Comparison of ENCODE assay signal across 9 mouse cellular contexts in the genomic region with DNA sequence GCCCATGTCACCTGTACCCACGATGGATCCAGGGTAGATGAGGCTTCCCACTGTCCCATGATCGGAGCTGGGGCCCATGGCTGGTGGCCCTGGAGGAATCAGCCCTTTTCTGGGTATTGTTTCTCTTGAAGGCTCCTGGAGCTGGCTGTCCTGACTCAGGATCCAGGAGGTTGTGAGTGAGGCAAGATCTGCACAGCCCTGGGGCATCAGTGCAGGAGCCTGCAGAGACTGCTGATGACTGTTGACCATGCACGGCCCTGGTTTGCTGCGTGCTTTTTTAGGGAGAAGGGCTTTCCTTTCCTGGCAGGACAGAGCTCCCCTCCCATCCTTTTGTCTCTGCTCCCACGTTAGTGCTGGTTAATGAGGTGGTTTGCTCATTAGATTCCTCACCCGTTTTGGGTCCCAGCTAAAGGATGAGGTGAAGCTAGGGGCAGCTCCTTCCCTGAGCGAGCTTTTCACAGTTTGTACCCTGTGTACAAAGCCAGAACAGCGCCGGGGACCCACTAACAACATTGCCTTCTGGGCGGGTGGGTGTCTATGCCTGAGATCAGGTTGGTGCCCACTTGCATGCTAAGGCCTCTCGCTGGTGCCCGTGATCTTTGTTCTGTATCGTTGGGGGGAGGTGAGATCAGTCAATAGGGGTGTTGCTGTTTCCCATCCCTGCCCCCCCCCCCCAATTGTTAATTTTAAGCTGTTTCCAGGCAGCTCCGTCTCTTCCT. TPM values are rescaled to one million over a fixed set of nuclear protein-coding genes. Genes with fewer than 3 reads are reported as not detected.
DNase-seq lines count a peak whose midpoint lies in the region; ATAC-seq and TF ChIP-seq lines count a peak whose summit lies in the region.
"Had no signal": no experiment of that assay in that cellular context is flagged by ENCODE, and none has a peak within 500 bp of the region (broad histone marks: within the 10 kb centered on the region; RNA-seq: fewer than 3 reads in every experiment).

No protein-coding gene starts in this region.

- WGBS in hindbrain, embryonic 12.5 days, result 46% methylated on average over 14 of the region's 14 CpGs
- WGBS in midbrain, embryonic 10.5 days, result 54% methylated on average over 14 of the region's 14 CpGs

- peak overlapping the region; percentile 98 for H3K27ac ChIP-seq in hindbrain, embryonic 12.5 days
- H3K27ac ChIP-seq in midbrain, embryonic 10.5 days (replicated peaks), result peak overlapping the region; percentile 35

- peak; percentile 52 for DNase-seq in cerebellum, adult 9-10 months
- no peak for DNase-seq in cerebellum, adult 8-10 months
- DNase-seq in brain, embryonic 14.5 days (ENCODE audit: low read depth), result peak; percentile 58
- no peak for DNase-seq in midbrain, embryonic 10.5 days (ENCODE audit: low spot score)
- DNase-seq in thymus, adult 18-20 months, result no peak
- no peak for DNase-seq in natural killer cell, adult 2 months (ENCODE audit: low spot score in 2 of 2)
- DNase-seq in left cerebral cortex, postnatal 14 days (ENCODE audit: low spot score in 2 of 2), result no peak
- DNase-seq: thymus, postnatal 14 days had no signal

- TF ChIP-seq CTCF in brain, embryonic 14.5 days (IDR thresholded peaks at IDR 0.05; ENCODE audit: borderline replicate concordance, extremely low read depth, insufficient read depth, insufficient read length), result no peak

- intact Hi-C loops in left cerebral cortex, postnatal 14 days (cut with DNase I), result loop anchor here (5.0 kb wide), 3 partner anchors 38 to 193 kb away; no protein-coding TSS in a partner anchor

- peaks cover 56% of the 10 kb centered on the region for H3K4me1 ChIP-seq in hindbrain, embryonic 12.5 days
- H3K4me1 ChIP-seq in midbrain, embryonic 10.5 days, result peaks cover 68% of the 10 kb centered on the region

- H3K27me3 ChIP-seq in hindbrain, embryonic 12.5 days, result peaks cover 20% of the 10 kb centered on the region
- peaks cover 79% of the 10 kb centered on the region for H3K27me3 ChIP-seq in midbrain, embryonic 10.5 days (ENCODE audit: low read depth, poor library complexity, severe bottlenecking)

- H3K9me3 ChIP-seq in hindbrain, embryonic 12.5 days (replicated peaks), result no peaks in the 10 kb centered on the region
- H3K9me3 ChIP-seq in midbrain, embryonic 10.5 days (replicated peaks), result no peaks in the 10 kb centered on the region

- no peak for ATAC-seq in hindbrain, embryonic 12.5 days (ENCODE audit: low FRiP score)

- no peak for TF ChIP-seq POLR2A in brain, embryonic 14.5 days (IDR thresholded peaks at IDR 0.05; ENCODE audit: borderline replicate concordance, extremely low read depth, insufficient read depth, insufficient read length, poor library complexity, severe bottlenecking)

- peaks cover 8% of the 10 kb centered on the region; the same call in 1 of the 2 replicates for H3K36me3 ChIP-seq in hindbrain, embryonic 12.5 days
- peaks cover 34% of the 10 kb centered on the region for H3K36me3 ChIP-seq in midbrain, embryonic 10.5 days

- H3K4me3 ChIP-seq in hindbrain, embryonic 12.5 days, result peak overlapping the region; percentile 72
- H3K4me3 ChIP-seq in midbrain, embryonic 10.5 days, result peak overlapping the region; percentile 82

- peak overlapping the region; percentile 95 for H3K9ac ChIP-seq in hindbrain, embryonic 12.5 days

- H3K4me2 ChIP-seq in hindbrain, embryonic 12.5 days (replicated peaks), result peak overlapping the region; percentile 88

RNA-seq across cellular contexts. Expression of gene Cdk5r1, which starts 2.0 kb away (rescaled TPM):
- 327 and 349 TPM in 2 replicates for polyA plus RNA-seq in brain, embryonic 14.5 days (2012; rRNA removed)
- polyA plus RNA-seq in hindbrain, embryonic 12.5 days (2016; fragmentation: Nextera tagmentation; extraction: Ambion mirVana), result 76.3 and 77.3 TPM in 2 replicates
- 5.2 and 11.2 TPM in 2 replicates for polyA plus RNA-seq in midbrain, embryonic 10.5 days (2016; fragmentation: Nextera tagmentation; extraction: Ambion mirVana)
- 100 to 1,000 TPM; 359 to 367 TPM for total RNA-seq in left cerebral cortex, postnatal 14 days (2021)

RNA-seq across cellular contexts. Expression of gene Psmd11, which starts 50.4 kb away (rescaled TPM):
- 86.1 and 90.2 TPM in 2 replicates for polyA plus RNA-seq in brain, embryonic 14.5 days (2012; rRNA removed)
- 316 and 330 TPM in 2 replicates for polyA plus RNA-seq in hindbrain, embryonic 12.5 days (2016; fragmentation: Nextera tagmentation; extraction: Ambion mirVana)
- polyA plus RNA-seq in midbrain, embryonic 10.5 days (2016; fragmentation: Nextera tagmentation; extraction: Ambion mirVana), result 400 and 418 TPM in 2 replicates
- 100 to 1,000 TPM in 1 of 2 experiments, 10 to 100 TPM in 1; 99.3 to 100 TPM for total RNA-seq in left cerebral cortex, postnatal 14 days (2021)

Comparison
In these comparisons a context has a peak if more than half of its experiments do, and no peak if none do; other contexts are left out.
1. DNase-seq: peak in cerebellum, adult 9-10 months (single experiment) and brain, embryonic 14.5 days (single experiment); none in cerebellum, adult 8-10 months (single experiment), midbrain, embryonic 10.5 days (single experiment), thymus, adult 18-20 months (0 of 2), natural killer cell, adult 2 months (0 of 2) and left cerebral cortex, postnatal 14 days (0 of 2).